Mouse (Mus musculus) liver, embryonic 14.5 days (tissue): Measurements from ENCODE around the gene Zbtb16. TPM values are rescaled to one million over a fixed set of nuclear protein-coding genes. Genes with fewer than 3 reads are reported as not detected.

Experiments used
- ATAC-seq: fragments of 200-750 bp; cut with Nextera tagmentation; 2 replicates; pipeline ENCODE4 v1.8.0; 2017; ENCODE audit warnings: moderate number of reproducible peaks, mild to moderate bottlenecking, moderate library complexity; ENCODE audit not compliant: insufficient read depth
- DNase-seq, 3 experiments: peaks; one replicate each; pipeline ENCODE4 v3.0.0-alpha.2; 2012 to 2013; ENCODE audit warnings: low read depth in 3 of 3, low spot score in 3 of 3
- H3K27ac ChIP-seq: fragments of 300-500 bp; sonication (generic); 2 replicates; pipeline ENCODE4 v1.5.1; 2014; ENCODE audit warnings: moderate library complexity, mild to moderate bottlenecking, control low read depth, inconsistent platforms
- H3K27me3 ChIP-seq: fragments of 300-500 bp; sonication (generic); 2 replicates; pipeline ENCODE4 v1.6.1; 2014; ENCODE audit warnings: mild to moderate bottlenecking, low read length, moderate library complexity; ENCODE audit not compliant: control insufficient read depth, insufficient read depth
- H3K36me3 ChIP-seq: fragments of 300-500 bp; sonication (generic); replicated peaks from 2 replicates; pipeline ENCODE4 v1.6.1; 2014; ENCODE audit warnings: low read depth; ENCODE audit not compliant: control insufficient read depth, insufficient read depth
- H3K4me1 ChIP-seq, 2 experiments: fragments of 200-500 bp in 1 of 2; fragments of 300-500 bp in 1 of 2; sonication (generic) in 1 of 2; replicated peaks; 2 replicates each; pipeline ENCODE4 v1.6.1; 2012 to 2014; ENCODE audit warnings: antibody characterized with exemption in 1 of 2, inconsistent platforms in 1 of 2, low read length in 1 of 2; ENCODE audit not compliant: control insufficient read depth in 2 of 2, insufficient read depth in 2 of 2
- H3K4me2 ChIP-seq: fragments of 300-500 bp; sonication (generic); 2 replicates; pipeline ENCODE4 v1.6.1; 2014; ENCODE audit warnings: low read depth, mild to moderate bottlenecking, control low read depth, moderate library complexity
- H3K4me3 ChIP-seq, 2 experiments: fragments of 200-500 bp in 1 of 2; fragments of 300-500 bp in 1 of 2; sonication (generic) in 1 of 2; 2 replicates each; pipeline ENCODE4 v1.5.1; 2012 to 2014; ENCODE audit warnings: low read depth in 2 of 2, low read length in 2 of 2, mild to moderate bottlenecking in 2 of 2, control low read depth in 1 of 2, inconsistent platforms in 1 of 2, moderate library complexity in 1 of 2; ENCODE audit not compliant: insufficient read depth in 1 of 2
- H3K9ac ChIP-seq: fragments of 300-500 bp; sonication (generic); replicated peaks from 2 replicates; pipeline ENCODE4 v1.6.1; 2014; ENCODE audit warnings: mild to moderate bottlenecking, control low read depth, moderate library complexity
- H3K9me3 ChIP-seq: fragments of 300-500 bp; sonication (generic); 2 replicates; pipeline ENCODE4 v1.6.1; 2016; ENCODE audit warnings: low read length, mixed read lengths; ENCODE audit not compliant: control insufficient read depth
- CTCF ChIP-seq: IDR thresholded peaks from 2 replicates; pipeline ENCODE4 v1.5.1; 2016; ENCODE audit warnings: antibody characterized with exemption, low read depth, control low read depth
- EP300 ChIP-seq: IDR thresholded peaks from 2 replicates; pipeline ENCODE4 v1.6.1; 2016; ENCODE audit warnings: antibody characterized with exemption, low read depth
- WGBS: fragments of 180-500 bp; shearing (Covaris S2); extraction: QIAGEN DNeasy Blood & Tissue Kit; methylation state at CpG from one replicate; pipeline ENCODE4 v1.1.7; 2014; ENCODE audit not compliant: insufficient replicate concordance; 5-methylcytosine and 5-hydroxymethylcytosine counted together
- polyA plus RNA-seq, 2 experiments: library from polyadenylated mRNA; depleted of rRNA in 1 of 2; stranded (reverse) in 1 of 2; unstranded in 1 of 2; fragments of >200 nt; fragmentation: Nextera tagmentation in 1 of 2; extraction: Ambion mirVana in 1 of 2; gene quantifications; 2 replicates each; pipeline versions ENCODE4 v1.2.1 to v1.2.3; 2012 to 2014

Zbtb16 gene
- polyA plus RNA-seq, 2 experiments = 0.26 to 0.30 TPM

GRCm38 (mm10) chr9:48725918-48726317, 110.1 kb downstream of the Zbtb16 start:
- no peaks in the 10 kb centered on the region for H3K36me3 ChIP-seq
- H3K27me3 ChIP-seq = no peaks in the 10 kb centered on the region
- no peak overlapping the region for H3K9ac ChIP-seq
- no peak overlapping the region for H3K4me3 ChIP-seq
- no peak for TF ChIP-seq CTCF
- no peak overlapping the region for H3K27ac ChIP-seq
- peaks cover 2 to 14% of the 10 kb centered on the region in 2 experiments; a peak in 3 of 4 replicates for H3K4me1 ChIP-seq
- ATAC-seq = no peak
- WGBS = 58% methylated on average over 4 of the region's 4 CpGs
- H3K9me3 ChIP-seq = no peaks in the 10 kb centered on the region
- no peak for DNase-seq
- H3K4me2 ChIP-seq = no peak overlapping the region

GRCm38 (mm10) chr9:48725161-48725560, 110.9 kb downstream of the Zbtb16 start:
- 76% methylated on average over 6 of the region's 6 CpGs for WGBS
- no peak overlapping the region for H3K27ac ChIP-seq
- H3K4me1 ChIP-seq = peaks cover 2 to 14% of the 10 kb centered on the region in 2 experiments; a peak in 3 of 4 replicates

GRCm38 (mm10) chr9:48724733-48725132, 111.3 kb downstream of the Zbtb16 start:
- Histone ChIP-seq H3K4me3 (no peak overlapping the region), H3K4me1 (peaks cover 2 to 14% of the 10 kb centered on the region in 2 experiments; a peak in 3 of 4 replicates), H3K4me2 (no peak overlapping the region), H3K9me3 (no peaks in the 10 kb centered on the region), H3K36me3 (no peaks in the 10 kb centered on the region), H3K9ac (no peak overlapping the region), H3K27ac (no peak overlapping the region), H3K27me3 (no peaks in the 10 kb centered on the region)
- ATAC-seq = no peak
- DNase-seq = no peak
- WGBS = 34% methylated on average over 3 of the region's 3 CpGs
- TF ChIP-seq EP300 = no peak
- TF ChIP-seq CTCF = no peak

More at GRCm38 (mm10) chr9:48725161-48725560, 110.9 kb downstream of the Zbtb16 start:
- no peak overlapping the region for H3K9ac ChIP-seq
- H3K36me3 ChIP-seq = no peaks in the 10 kb centered on the region
- DNase-seq (no peak), ATAC-seq (no peak)
- H3K4me2 ChIP-seq = no peak overlapping the region
- H3K27me3 ChIP-seq = no peaks in the 10 kb centered on the region
- TF ChIP-seq EP300 (no peak), CTCF (no peak)
- H3K4me3 ChIP-seq = no peak overlapping the region
- H3K9me3 ChIP-seq = no peaks in the 10 kb centered on the region

GRCm38 (mm10) chr9:48723511-48724304, 112.3 kb downstream of the Zbtb16 start:
- no peak overlapping the region; the same call in 1 of the 2 replicates for H3K9ac ChIP-seq
- DNase-seq (peak in 1 of 3 experiments; percentile 36), ATAC-seq (peak; percentile 76)
- H3K4me1 ChIP-seq = peaks cover 2 to 14% of the 10 kb centered on the region in 2 experiments; a peak in 3 of 4 replicates
- no peaks in the 10 kb centered on the region for H3K9me3 ChIP-seq
- H3K4me2 ChIP-seq = peak overlapping the region; percentile 8; the same call in 1 of the 2 replicates
- no peak for TF ChIP-seq CTCF
- 0 out of 2 replicates have a peak, but pooled peaks have one; percentile 23 for TF ChIP-seq EP300
- no peak overlapping the region for H3K4me3 ChIP-seq
- H3K27ac ChIP-seq = no peak overlapping the region
- WGBS = 7% methylated on average over 10 of the region's 10 CpGs
- no peaks in the 10 kb centered on the region for H3K36me3 ChIP-seq
- no peaks in the 10 kb centered on the region for H3K27me3 ChIP-seq

GRCm38 (mm10) chr9:48723025-48723424, 113.0 kb downstream of the Zbtb16 start:
- 12% methylated on average over 3 of the region's 3 CpGs for WGBS
- no peak for ATAC-seq
- 0 out of 2 replicates have a peak overlapping the region, but pooled peaks have one; percentile 8 for H3K4me2 ChIP-seq

More at GRCm38 (mm10) chr9:48723025-48723424, 113.0 kb downstream of the Zbtb16 start:
- no peak overlapping the region for H3K27ac ChIP-seq
- H3K9me3 ChIP-seq = no peaks in the 10 kb centered on the region
- no peaks in the 10 kb centered on the region for H3K27me3 ChIP-seq
- no peak for TF ChIP-seq CTCF
- H3K4me1 ChIP-seq = peaks cover 2 to 14% of the 10 kb centered on the region in 2 experiments; a peak in 3 of 4 replicates
- H3K36me3 ChIP-seq = no peaks in the 10 kb centered on the region
- no peak for DNase-seq
- H3K4me3 ChIP-seq = no peak overlapping the region
- no peak overlapping the region for H3K9ac ChIP-seq
